Mouse (Mus musculus): ENCODE results near the gene Nf2.

GRCm38 (mm10) chr11:4861816-4862604, 12.7 kb upstream of the Nf2 start:
- TF ChIP-seq POLR2A (IDR thresholded peaks at IDR 0.05; ENCODE audit: insufficient read depth, low read length) (no peak), CTCF (IDR thresholded peaks at IDR 0.05; ENCODE audit: low read depth, low read length) (no peak), EP300 (IDR thresholded peaks at IDR 0.05; ENCODE audit: insufficient read depth, low read depth, low read length) (0 out of 2 replicates have a peak, but pooled peaks have one; percentile 13)
